Mouse (Mus musculus) cortical plate, adult 2 months (tissue): ENCODE measurements around the gene Hdx. TPM values are rescaled to one million over a fixed set of nuclear protein-coding genes. Genes with fewer than 3 reads are reported as not detected.

ENCODE experiments used
- H3K27ac ChIP-seq: fragments of 200-500 bp; 2 replicates; pipeline ENCODE4 v1.5.1; 2012; ENCODE audit warnings: low read length, control low read depth, inconsistent platforms; ENCODE audit not compliant: insufficient read depth
- H3K4me1 ChIP-seq: fragments of 200-500 bp; 2 replicates; pipeline ENCODE4 v1.6.1; 2011; ENCODE audit warnings: low read length; ENCODE audit not compliant: control insufficient read depth, insufficient read depth
- H3K4me3 ChIP-seq: fragments of 200-500 bp; 2 replicates; pipeline ENCODE4 v1.5.1; 2011; ENCODE audit warnings: mild to moderate bottlenecking, low read length, control low read depth; ENCODE audit not compliant: insufficient read depth
- CTCF ChIP-seq: fragments of 200-500 bp; IDR thresholded peaks from 2 replicates; pipeline ENCODE4 v1.5.1; 2011; ENCODE audit warnings: mild to moderate bottlenecking, control low read depth, low read length; ENCODE audit not compliant: insufficient read depth; ENCODE audit errors: extremely low read depth
- POLR2A ChIP-seq: fragments of 200-500 bp; IDR thresholded peaks from 2 replicates; pipeline ENCODE4 v1.6.1; 2011; ENCODE audit warnings: mild to moderate bottlenecking, low read length, control low read depth; ENCODE audit not compliant: insufficient read depth; ENCODE audit errors: extremely low read depth
- polyA plus RNA-seq: library from polyadenylated mRNA; depleted of rRNA; stranded (reverse); fragments of >200 nt; gene quantifications from 2 replicates; pipeline ENCODE4 v1.2.3, GENCODE M21; 2012; rRNA removed

Gene Hdx
- polyA plus RNA-seq, 1 experiment, result 5.2 TPM

- no peak for TF ChIP-seq CTCF
- no peak for TF ChIP-seq POLR2A
These were observed 159.0 kb downstream of the Hdx start, which contains the start of gene Rps6ka6 for GRCm38 (mm10) chrX:111537859-111538258. Gene Rps6ka6, minus strand, starts transcription at chrX:111537959.

More at GRCm38 (mm10) chrX:111537859-111538258, 159.0 kb downstream of the Hdx start, which contains the start of gene Rps6ka6:
- Histone ChIP-seq H3K4me3 (no peak within 1 kb of the TSS), H3K4me1 (no peaks in the 10 kb centered on the region), H3K27ac (no peak within 1 kb of the TSS)

Other genes starting within 250 kb of the Hdx start
- gene Rps6ka6, start 159.1 kb downstream of the Hdx start, polyA plus RNA-seq, result 1.3 TPM in 2 replicates
- not detected in 2 replicates for gene Gm45194, start 194.3 kb upstream of the Hdx start, polyA plus RNA-seq